Mouse (Mus musculus): ENCODE measurements around the gene Nfatc3. TPM values are rescaled to one million over a fixed set of nuclear protein-coding genes. Genes with fewer than 3 reads are reported as not detected.
A peak's percentile ranks its signal among the peaks of the same experiment; 100 is the strongest.

Gene Nfatc3
- polyA plus RNA-seq, 1 experiment from 2014 or later: 5.0 TPM

DNA sequence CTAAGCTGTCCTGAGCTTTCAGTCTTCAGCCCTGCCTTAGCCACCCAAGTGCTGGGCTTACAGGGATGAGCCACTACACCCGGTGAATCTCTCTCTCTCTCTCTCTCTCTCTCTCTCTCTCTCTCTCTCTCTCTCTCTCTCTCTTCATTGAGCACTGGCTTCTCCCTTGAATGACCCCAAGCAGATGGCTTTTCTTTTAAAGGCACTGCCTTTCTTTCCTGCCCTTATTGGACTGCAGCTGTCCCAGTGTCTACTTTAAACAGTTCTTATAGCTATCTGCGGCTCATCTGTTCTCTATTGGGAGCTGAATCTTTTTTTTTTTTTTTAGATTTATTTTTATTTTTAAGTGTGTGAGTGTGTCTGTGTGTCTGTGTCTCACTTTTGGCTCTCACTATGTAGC is 15.6 kb upstream of the Nfatc3 start:
- WGBS (ENCODE audit: insufficient replicate concordance): 76% methylated on average over 2 of the region's 2 CpGs
- Histone ChIP-seq H3K27me3 (replicated peaks) (no peaks in the 10 kb centered on the region), H3K4me1 (peaks cover 29% of the 10 kb centered on the region), H3K27ac (no peak overlapping the region), H3K9me3 (replicated peaks) (no peaks in the 10 kb centered on the region), H3K36me3 (peaks cover 45% of the 10 kb centered on the region), H3K4me3 (no peak overlapping the region), H3K4me2 (no peak overlapping the region), H3K9ac (no peak overlapping the region)
- no peak for ATAC-seq

DNA sequence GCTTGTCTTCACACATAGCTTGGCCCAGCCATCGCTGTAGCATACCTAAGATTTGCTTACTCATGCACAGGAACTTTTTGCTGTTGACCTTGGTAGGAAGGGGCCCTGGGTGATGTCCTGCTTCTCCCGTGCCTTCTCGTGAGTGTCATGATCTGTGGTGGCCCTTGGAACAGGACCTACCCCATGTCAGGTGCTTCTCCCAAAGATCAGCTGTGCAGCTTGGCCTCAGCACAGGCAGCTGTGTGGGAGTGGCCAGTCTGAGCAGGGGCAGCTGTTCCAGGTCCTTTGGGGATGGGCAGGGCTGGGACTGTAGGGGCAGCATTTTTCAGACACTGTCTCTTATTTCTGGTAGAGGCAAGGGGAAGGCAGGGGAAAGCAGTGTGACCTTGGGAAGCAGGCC is 14.5 kb upstream of the Nfatc3 start:
- Histone ChIP-seq H3K4me1 (peaks cover 37% of the 10 kb centered on the region), H3K4me2 (no peak overlapping the region), H3K27ac (peak overlapping the region; percentile 38; the same call in 1 of the 2 replicates), H3K9me3 (replicated peaks) (no peaks in the 10 kb centered on the region), H3K36me3 (peaks cover 47% of the 10 kb centered on the region), H3K9ac (no peak overlapping the region; the same call in 1 of the 2 replicates), H3K27me3 (replicated peaks) (no peaks in the 10 kb centered on the region), H3K4me3 (no peak overlapping the region)
- WGBS (ENCODE audit: insufficient replicate concordance): 23% methylated on average over 3 of the region's 3 CpGs
- no peak for ATAC-seq

DNA sequence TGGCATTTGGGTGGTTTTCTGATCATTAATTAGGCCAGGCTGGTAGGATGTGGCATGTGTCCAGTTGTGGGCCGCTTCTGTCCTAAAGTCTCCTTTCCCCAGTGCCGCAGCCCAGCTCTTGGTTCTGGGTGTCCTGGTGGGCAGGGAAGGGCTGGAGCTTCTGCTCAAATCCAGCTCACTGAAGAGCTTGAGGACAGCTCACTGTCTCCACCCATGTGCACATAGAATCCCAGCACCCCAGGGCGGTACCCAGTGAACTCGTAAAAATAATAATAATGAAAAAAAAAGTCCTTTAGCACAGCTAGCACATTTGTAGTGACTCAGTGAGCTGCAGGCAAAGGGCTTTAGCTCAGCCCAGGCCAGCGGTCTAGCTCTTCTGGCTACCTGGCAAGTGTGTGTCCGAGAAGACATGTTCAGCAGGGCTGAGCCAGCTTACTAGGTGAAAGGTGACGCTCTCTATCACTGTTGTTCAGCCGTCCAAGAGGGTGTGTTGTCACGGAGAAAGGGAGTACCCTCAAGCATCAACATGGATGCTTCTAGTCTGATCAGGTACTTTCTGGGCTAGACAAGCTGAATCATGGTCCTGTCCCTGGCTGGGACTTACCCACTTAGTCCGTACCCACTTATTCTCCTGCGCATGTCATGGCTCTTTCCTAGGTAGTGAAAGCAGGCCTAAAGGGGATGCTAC is 11.6 kb upstream of the Nfatc3 start:
- H3K27ac ChIP-seq: peak overlapping the region; percentile 83
- peak; percentile 87 for ATAC-seq
- 78% methylated on average over 11 of the region's 11 CpGs for WGBS (ENCODE audit: insufficient replicate concordance)

DNA sequence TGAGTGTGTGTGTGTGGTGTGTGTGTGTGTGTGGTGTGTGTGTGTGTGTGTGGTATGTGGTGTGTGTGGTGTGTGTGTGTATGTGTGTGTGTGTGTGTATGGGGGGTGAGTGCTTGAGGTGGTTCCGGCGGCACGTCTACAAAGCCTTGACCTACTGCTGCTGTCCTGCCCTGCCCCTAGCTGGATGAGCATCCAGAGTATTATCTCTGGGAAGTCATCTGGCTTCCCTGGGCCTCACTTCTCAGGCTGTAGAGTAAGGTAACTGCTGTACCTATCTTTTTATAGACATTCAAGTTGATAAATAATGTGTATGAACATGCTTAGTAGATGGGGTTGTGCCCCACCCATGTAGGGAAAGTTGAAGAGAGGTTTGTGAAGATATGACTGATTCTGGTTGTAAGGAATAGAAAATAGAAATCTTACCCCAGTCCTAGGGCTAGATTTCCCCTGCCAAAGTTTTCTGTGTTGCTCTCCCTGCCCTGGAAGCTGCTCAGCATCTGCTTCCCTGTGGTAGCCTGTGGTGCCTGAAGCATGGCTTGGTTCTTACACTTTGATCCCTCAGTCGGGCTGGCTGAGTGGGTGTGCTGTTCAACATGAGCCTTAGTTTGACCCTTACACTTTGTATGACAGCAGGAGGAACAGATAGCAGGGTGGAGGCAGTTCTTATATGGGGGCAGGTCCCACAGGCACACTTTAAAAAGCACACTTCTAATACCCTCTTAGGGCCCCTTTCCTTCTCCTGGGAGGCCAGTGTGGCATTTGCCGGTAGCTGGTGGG is 10.6 kb upstream of the Nfatc3 start:
- Histone ChIP-seq H3K9me3 (replicated peaks) (no peaks in the 10 kb centered on the region), H3K27me3 (replicated peaks) (no peaks in the 10 kb centered on the region), H3K4me1 (peaks cover 40% of the 10 kb centered on the region), H3K4me3 (no peak overlapping the region), H3K36me3 (peaks cover 71% of the 10 kb centered on the region), H3K27ac (peak overlapping the region; percentile 83), H3K9ac (peak overlapping the region; percentile 32), H3K4me2 (peak overlapping the region; percentile 17)
- WGBS (ENCODE audit: insufficient replicate concordance): 60% methylated on average over 5 of the region's 5 CpGs
- peak; percentile 61 for ATAC-seq

More for the DNA sequence above, 11.6 kb upstream of the Nfatc3 start:
- Histone ChIP-seq H3K4me3 (no peak overlapping the region), H3K4me1 (peaks cover 37% of the 10 kb centered on the region), H3K9ac (0 out of 2 replicates have a peak overlapping the region, but pooled peaks have one; percentile 10), H3K36me3 (peaks cover 63% of the 10 kb centered on the region), H3K27me3 (replicated peaks) (no peaks in the 10 kb centered on the region), H3K9me3 (replicated peaks) (no peaks in the 10 kb centered on the region), H3K4me2 (peak overlapping the region; percentile 17)

DNA sequence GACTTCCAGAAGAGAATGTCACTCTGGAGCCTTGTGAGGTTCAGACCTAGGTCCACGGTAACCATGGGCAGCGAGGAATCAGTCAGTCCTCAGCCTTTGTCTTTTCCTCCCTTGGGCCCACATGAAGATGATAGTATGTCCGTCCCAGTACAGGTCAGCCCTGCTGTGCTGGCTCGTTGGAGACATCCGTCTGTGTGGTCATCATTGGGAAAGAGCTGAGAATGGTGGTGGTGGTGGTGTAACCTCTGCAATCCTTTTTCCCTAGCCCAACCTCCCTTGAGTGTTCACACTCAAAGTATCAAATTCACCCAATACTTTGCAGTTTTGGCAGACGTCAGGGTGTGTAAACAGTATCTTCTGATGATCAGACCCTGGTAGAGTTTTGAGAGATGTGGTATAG is 8.8 kb upstream of the Nfatc3 start:
- Histone ChIP-seq H3K9ac (no peak overlapping the region), H3K4me2 (no peak overlapping the region), H3K4me1 (peaks cover 46% of the 10 kb centered on the region), H3K27ac (no peak overlapping the region), H3K27me3 (replicated peaks) (no peaks in the 10 kb centered on the region), H3K9me3 (replicated peaks) (no peaks in the 10 kb centered on the region), H3K4me3 (no peak overlapping the region), H3K36me3 (peaks cover 75% of the 10 kb centered on the region)
- 81% methylated on average over 6 of the region's 6 CpGs for whole genome bisulfite sequencing (ENCODE audit: insufficient replicate concordance)
- ATAC-seq: no peak

DNA sequence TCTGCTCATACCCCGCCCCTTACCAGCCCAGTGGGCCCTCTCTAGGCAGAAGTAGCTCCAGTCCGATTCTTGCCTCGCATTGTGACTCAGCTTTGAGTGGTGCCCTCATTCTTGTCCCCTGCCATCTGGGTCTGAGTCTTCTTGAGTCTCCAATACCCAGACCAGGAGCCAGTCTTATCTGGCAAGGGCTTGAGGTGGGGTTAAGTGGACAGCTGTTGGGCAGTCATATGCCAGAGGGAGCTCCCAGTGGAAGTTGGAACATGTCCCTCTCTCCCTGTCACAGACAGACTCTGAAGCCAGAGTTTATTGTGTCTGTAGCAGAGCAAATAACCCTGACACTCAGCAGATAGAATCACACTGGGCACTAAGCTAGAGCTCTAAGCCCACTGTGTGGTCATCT is 7.6 kb upstream of the Nfatc3 start:
- Histone ChIP-seq H3K9me3 (replicated peaks) (no peaks in the 10 kb centered on the region), H3K4me3 (no peak overlapping the region), H3K27me3 (replicated peaks) (no peaks in the 10 kb centered on the region), H3K9ac (no peak overlapping the region), H3K4me1 (peaks cover 46% of the 10 kb centered on the region), H3K4me2 (no peak overlapping the region), H3K36me3 (peaks cover 65% of the 10 kb centered on the region), H3K27ac (no peak overlapping the region)
- no peak for ATAC-seq
- WGBS (ENCODE audit: insufficient replicate concordance): 84% methylated on average over 3 of the region's 3 CpGs

DNA sequence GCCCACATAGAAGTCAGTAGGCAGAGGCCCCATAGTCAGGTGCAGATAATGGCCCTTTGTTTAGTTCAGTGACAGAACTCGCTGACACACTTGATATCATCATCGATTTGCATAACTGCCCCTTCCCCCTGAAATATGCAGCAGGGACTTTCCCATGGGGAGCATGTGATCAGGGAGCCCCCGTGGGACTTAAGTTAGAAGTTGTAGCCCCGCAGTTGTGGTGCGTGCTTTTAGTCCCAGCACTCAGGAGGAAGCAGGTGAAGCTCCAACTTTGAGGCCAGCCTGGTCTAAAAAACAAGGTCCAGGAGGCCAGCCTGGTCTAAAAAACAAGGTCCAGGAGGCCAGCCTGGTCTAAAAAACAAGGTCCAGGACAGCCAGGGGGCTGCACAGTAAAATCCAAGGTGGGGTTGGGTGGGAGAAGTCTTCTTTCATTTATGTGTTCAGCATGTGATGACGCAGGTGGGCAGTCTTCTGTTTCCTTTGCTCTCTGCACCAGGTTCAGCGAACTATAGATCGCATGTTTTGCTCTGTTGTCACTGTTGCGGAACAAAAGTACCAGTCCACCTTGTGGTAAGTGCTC is 6.0 kb upstream of the Nfatc3 start:
- ATAC-seq: no peak
- Histone ChIP-seq H3K4me3 (no peak overlapping the region), H3K9ac (no peak overlapping the region), H3K4me1 (peaks cover 35% of the 10 kb centered on the region), H3K9me3 (replicated peaks) (no peaks in the 10 kb centered on the region), H3K27me3 (replicated peaks) (no peaks in the 10 kb centered on the region), H3K4me2 (no peak overlapping the region), H3K36me3 (peaks cover 56% of the 10 kb centered on the region), H3K27ac (peak overlapping the region; percentile 25; the same call in 1 of the 2 replicates)
- WGBS (ENCODE audit: insufficient replicate concordance): 75% methylated on average over 9 of the region's 9 CpGs

DNA sequence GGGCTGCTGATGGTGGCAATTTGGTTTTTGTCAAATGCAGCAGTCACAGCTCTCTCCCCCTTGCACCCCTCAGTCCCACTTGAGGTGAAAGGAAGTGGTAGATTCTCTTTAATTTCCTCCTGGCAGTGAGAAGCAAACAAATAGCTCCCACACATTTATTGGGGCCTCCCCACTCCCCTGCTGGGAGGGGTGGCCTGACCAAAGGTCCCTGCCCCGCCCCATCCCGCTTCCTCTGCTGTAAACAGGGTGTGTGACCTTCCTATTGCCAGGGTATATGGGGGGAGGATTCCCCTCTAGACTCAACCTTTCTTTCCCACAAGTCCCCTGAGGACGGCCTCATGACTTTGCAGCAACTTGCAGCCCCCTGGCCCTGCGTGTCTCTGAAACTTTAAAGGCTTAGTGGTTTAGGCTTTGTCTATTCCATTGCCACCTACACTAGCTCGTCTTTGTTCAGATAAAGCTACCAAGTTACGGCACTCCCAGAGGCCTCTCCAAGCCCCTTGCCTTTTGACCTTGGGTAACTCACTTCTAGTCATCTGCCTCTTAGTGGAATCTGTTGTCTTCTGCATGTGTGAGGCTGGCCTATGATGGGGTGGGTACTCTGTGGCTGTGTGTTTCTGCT is 4.3 kb upstream of the Nfatc3 start:
- Histone ChIP-seq H3K9me3 (replicated peaks) (no peaks in the 10 kb centered on the region), H3K4me3 (no peak overlapping the region), H3K36me3 (peaks cover 49% of the 10 kb centered on the region), H3K27ac (peak overlapping the region; percentile 38; the same call in 1 of the 2 replicates), H3K4me1 (peaks cover 32% of the 10 kb centered on the region), H3K27me3 (replicated peaks) (no peaks in the 10 kb centered on the region), H3K9ac (0 out of 2 replicates have a peak overlapping the region, but pooled peaks have one; percentile 18), H3K4me2 (no peak overlapping the region)
- WGBS (ENCODE audit: insufficient replicate concordance): 50% methylated on average over 6 of the region's 6 CpGs
- ATAC-seq: no peak

DNA sequence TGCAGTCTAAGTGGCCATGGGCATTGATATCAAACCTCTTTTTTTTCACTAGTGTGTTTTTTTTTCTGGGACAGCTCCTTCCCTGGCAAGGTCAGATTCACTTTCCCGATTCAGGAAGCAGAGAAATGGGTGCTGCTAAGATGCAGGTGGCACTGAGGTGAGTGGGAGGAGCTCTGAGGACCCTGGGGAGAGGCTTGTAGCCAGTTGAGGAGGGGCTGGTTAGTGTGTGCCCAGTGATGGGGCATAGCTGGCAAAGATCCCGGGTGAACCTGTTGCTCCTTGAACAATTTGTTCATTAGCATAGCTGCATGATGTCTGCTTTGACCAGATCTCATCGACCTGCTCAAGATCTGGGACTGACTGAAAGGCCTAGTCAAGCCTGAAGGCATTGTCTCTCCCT is 3.6 kb upstream of the Nfatc3 start:
- 62% methylated on average over 3 of the region's 3 CpGs for WGBS (ENCODE audit: insufficient replicate concordance)
- no peaks in the 10 kb centered on the region for H3K27me3 ChIP-seq (replicated peaks)
- ATAC-seq: no peak
- peaks cover 32% of the 10 kb centered on the region for H3K4me1 ChIP-seq
- H3K9me3 ChIP-seq (replicated peaks): no peaks in the 10 kb centered on the region
- H3K4me2 ChIP-seq: no peak overlapping the region
- H3K36me3 ChIP-seq: peaks cover 42% of the 10 kb centered on the region
- no peak overlapping the region for H3K9ac ChIP-seq
- no peak overlapping the region for H3K4me3 ChIP-seq
- no peak overlapping the region for H3K27ac ChIP-seq

DNA sequence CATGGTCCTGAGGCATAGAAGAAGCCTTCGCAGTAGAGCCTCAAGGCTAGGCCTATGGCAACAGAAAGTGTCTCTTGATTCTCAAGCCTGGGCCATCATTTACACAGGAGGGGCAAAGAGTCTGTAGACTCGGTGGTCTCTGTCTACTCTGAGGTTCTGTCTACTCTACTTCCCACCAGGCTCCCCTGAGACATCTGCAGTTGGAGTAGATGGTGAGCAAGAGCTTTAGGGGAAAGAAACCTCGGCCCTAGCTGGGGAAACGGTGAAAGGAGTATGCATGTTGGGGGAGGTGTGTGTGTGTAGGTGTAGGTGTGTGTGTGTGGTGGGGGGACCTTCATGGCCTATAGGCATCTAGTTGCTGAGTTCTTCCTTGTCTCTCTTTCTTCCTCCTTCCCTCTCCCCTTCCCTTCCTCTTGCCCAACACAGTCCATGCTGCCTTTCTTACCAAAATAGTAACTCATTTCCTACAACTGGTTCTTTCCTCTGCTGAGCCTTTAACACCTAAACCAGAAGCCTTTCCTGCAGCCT is 2.1 kb upstream of the Nfatc3 start:
- H3K4me2 ChIP-seq: no peak overlapping the region
- no peak overlapping the region for H3K27ac ChIP-seq
- no peak overlapping the region for H3K9ac ChIP-seq
- no peak for ATAC-seq
- H3K9me3 ChIP-seq (replicated peaks): no peaks in the 10 kb centered on the region
- WGBS (ENCODE audit: insufficient replicate concordance): 68% methylated on average over 4 of the region's 4 CpGs
- peaks cover 40% of the 10 kb centered on the region for H3K4me1 ChIP-seq
- no peak overlapping the region for H3K4me3 ChIP-seq
- peaks cover 28% of the 10 kb centered on the region for H3K36me3 ChIP-seq
- no peaks in the 10 kb centered on the region for H3K27me3 ChIP-seq (replicated peaks)

DNA sequence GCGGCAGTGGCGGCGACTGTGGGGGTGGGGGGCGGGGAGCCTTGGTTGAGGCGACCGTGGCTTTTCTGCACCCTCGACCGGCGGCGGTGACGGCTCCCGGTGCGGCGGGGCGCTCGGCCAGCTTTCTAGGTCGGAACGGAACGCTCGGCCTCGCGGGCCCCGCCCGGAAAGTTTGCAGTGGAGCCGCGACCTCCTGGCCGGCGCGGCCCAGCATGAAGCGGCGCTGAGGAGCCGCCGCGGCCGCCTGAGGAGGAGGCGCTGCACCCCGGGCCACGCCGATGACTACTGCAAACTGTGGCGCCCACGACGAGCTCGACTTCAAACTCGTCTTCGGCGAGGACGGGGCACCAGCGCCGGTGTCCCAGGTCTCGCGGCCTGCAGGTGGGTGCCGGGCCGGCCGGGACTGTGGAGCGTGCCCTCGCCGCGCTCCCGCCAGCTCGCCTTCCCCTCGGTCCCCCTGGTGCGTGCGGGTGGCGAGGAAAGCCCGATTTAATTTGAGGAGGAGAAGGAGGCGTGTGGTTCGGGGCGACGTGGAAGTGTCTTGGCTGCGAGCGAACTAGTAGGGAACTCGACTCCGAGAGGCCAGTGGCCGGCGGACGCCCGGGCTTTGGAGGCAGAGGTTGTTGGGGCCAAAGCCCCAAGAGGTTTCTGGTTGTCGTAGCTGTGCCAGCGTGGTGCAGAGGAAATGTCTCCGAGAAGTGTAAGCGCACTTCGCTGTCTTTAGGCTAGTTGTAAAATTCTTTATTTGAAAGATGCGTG is 1.2 kb downstream of the Nfatc3 start:
- peaks cover 53% of the 10 kb centered on the region for H3K4me1 ChIP-seq
- H3K4me3 ChIP-seq: peak overlapping the region; percentile 86
- no peaks in the 10 kb centered on the region for H3K36me3 ChIP-seq
- H3K9ac ChIP-seq: peak overlapping the region; percentile 94
- no peaks in the 10 kb centered on the region for H3K27me3 ChIP-seq (replicated peaks)
- H3K9me3 ChIP-seq (replicated peaks): no peaks in the 10 kb centered on the region
- under 1% methylated on average over 82 of the region's 83 CpGs for WGBS (ENCODE audit: insufficient replicate concordance)
- peak; percentile 72 for ATAC-seq
- peak overlapping the region; percentile 97 for H3K27ac ChIP-seq
- H3K4me2 ChIP-seq: peak overlapping the region; percentile 86

Measured in liver, embryonic 12.5 days (tissue).